ENCODE assay signal across 13 mouse cellular contexts in the genomic region with DNA sequence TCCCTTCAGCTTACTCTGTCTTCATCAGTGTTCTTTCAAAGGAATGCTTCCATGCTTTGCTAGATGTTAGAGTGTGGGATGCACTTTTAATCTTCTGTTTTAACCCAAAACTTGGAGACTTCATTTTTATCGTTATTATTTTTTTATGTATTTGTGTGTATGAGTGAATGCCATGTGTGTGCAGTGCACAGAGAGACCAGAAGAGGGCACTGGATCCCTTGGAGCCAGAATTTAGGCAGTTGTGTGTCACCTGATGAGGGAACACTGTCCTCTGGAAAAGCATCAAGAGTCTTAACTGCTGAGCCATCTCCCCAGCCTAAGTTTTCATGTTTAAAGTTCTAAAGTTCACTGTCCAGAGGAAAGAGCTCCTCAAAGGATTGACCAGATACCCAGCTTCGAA.
DNase-seq lines count a peak whose midpoint lies in the region; ATAC-seq and TF ChIP-seq lines count a peak whose summit lies in the region.
"Had no signal": no experiment of that assay in that cellular context is flagged by ENCODE, and none has a peak within 500 bp of the region (broad histone marks: within the 10 kb centered on the region; RNA-seq: fewer than 3 reads in every experiment).

No protein-coding gene starts in this region.

- 0 out of 2 replicates have a peak, but pooled peaks cover 4% of the 10 kb centered on the region for H3K4me1 ChIP-seq in kidney, embryonic 14.5 days (ENCODE audit: control insufficient read depth, insufficient read depth, low read length)
- H3K4me1 ChIP-seq in MEL (ENCODE audit: control insufficient read depth in 1 of 2, insufficient read depth in 2 of 2, low read length in 2 of 2), result no peaks in the 10 kb centered on the region
- H3K4me1 ChIP-seq: hindbrain, embryonic 15.5 days had no signal

- DNase-seq in kidney, adult 9 months, result peak; percentile 37
- DNase-seq in A20 (ENCODE audit: low read depth, low spot score) (peak; percentile 44), MEL (ENCODE audit: low read depth, low spot score) (peak; percentile 35)
- peak; percentile 51 to 56 for DNase-seq in kidney, postnatal 4 days
- no peak for DNase-seq in left cerebral cortex, postnatal 25 days (ENCODE audit: low spot score in 2 of 2)
- no peak for DNase-seq in cerebellum, adult 18-20 months
- DNase-seq in right cerebral cortex, postnatal 25 days, result no peak
- DNase-seq: gastrocnemius, postnatal 14 days; right cerebral cortex, postnatal 4 days had no signal

- H3K27me3 ChIP-seq in kidney, embryonic 14.5 days (ENCODE audit: control insufficient read depth, insufficient read depth, low read length), result no peaks in the 10 kb centered on the region
- H3K27me3 ChIP-seq in MEL (ENCODE audit: control insufficient read depth in 1 of 2, insufficient read depth in 2 of 2, low read length in 2 of 2), result no peaks in the 10 kb centered on the region
- H3K27me3 ChIP-seq: embryonic facial prominence, embryonic 13.5 days; hindbrain, embryonic 15.5 days had no signal

- H3K4me3 ChIP-seq in kidney, embryonic 14.5 days (ENCODE audit: low read length), result no peak overlapping the region
- no peak overlapping the region for H3K4me3 ChIP-seq in MEL (ENCODE audit: control insufficient read depth in 1 of 2, insufficient read depth in 1 of 2, low read depth in 2 of 2, low read length in 2 of 2)
- H3K4me3 ChIP-seq: embryonic facial prominence, embryonic 13.5 days; hindbrain, embryonic 15.5 days; myocyte had no signal

- TF ChIP-seq CTCF in MEL (IDR thresholded peaks at IDR 0.05 in 2 of 3, conservative IDR thresholded peaks at IDR 0.05 in 1 of 3; ENCODE audit: control insufficient read depth in 1 of 3, insufficient read depth in 1 of 3, low read depth in 2 of 3, low read length in 3 of 3, poor library complexity in 1 of 3, severe bottlenecking in 1 of 3), result peak; percentile 38 to 43 (median 43)

- no peaks in the 10 kb centered on the region for H3K9me3 ChIP-seq in kidney, embryonic 14.5 days (ENCODE audit: control insufficient read depth, low read length)
- no peaks in the 10 kb centered on the region for H3K9me3 ChIP-seq in MEL (replicated peaks; ENCODE audit: insufficient read depth, low read length)
- H3K9me3 ChIP-seq: embryonic facial prominence, embryonic 13.5 days; hindbrain, embryonic 15.5 days had no signal

- no peak overlapping the region for H3K9ac ChIP-seq in kidney, embryonic 14.5 days (ENCODE audit: low read depth, low read length)
- no peak overlapping the region for H3K9ac ChIP-seq in MEL (ENCODE audit: control insufficient read depth, low read depth, low read length, poor library complexity, severe bottlenecking)
- H3K9ac ChIP-seq: embryonic facial prominence, embryonic 13.5 days; hindbrain, embryonic 15.5 days had no signal

- H3K27ac ChIP-seq in kidney, embryonic 14.5 days (ENCODE audit: low read depth, low read length), result no peak overlapping the region; the same call in 1 of the 2 replicates
- H3K27ac ChIP-seq in MEL (ENCODE audit: control insufficient read depth, low read depth, low read length), result no peak overlapping the region
- H3K27ac ChIP-seq: embryonic facial prominence, embryonic 13.5 days; hindbrain, embryonic 15.5 days had no signal

- no peaks in the 10 kb centered on the region for H3K36me3 ChIP-seq in kidney, embryonic 14.5 days (ENCODE audit: control insufficient read depth, insufficient read depth, low read length)
- no peaks in the 10 kb centered on the region for H3K36me3 ChIP-seq in MEL (ENCODE audit: control insufficient read depth in 1 of 2, insufficient read depth in 2 of 2, low read length in 2 of 2)
- H3K36me3 ChIP-seq: embryonic facial prominence, embryonic 13.5 days; hindbrain, embryonic 15.5 days had no signal

- H3K79me2 ChIP-seq in MEL (ENCODE audit: control insufficient read depth, insufficient read depth, low read length, poor library complexity), result no peaks in the 10 kb centered on the region

- intact Hi-C loops in left cerebral cortex, postnatal 25 days (cut with DNase I), result no loop called here

- no peak for ATAC-seq in kidney, embryonic 14.5 days (ENCODE audit: low FRiP score, low TSS enrichment)

- TF ChIP-seq RAD21 in MEL (IDR thresholded peaks at IDR 0.05; ENCODE audit: low read depth, low read length), result peak; percentile 44

- TF ChIP-seq POLR2A in MEL (IDR thresholded peaks at IDR 0.05; ENCODE audit: control insufficient read depth in 1 of 2, insufficient read depth in 1 of 2, low read depth in 1 of 2, low read length in 2 of 2, poor library complexity in 1 of 2), result no peak

- no peak overlapping the region for H3K4me2 ChIP-seq in kidney, embryonic 14.5 days (replicated peaks; ENCODE audit: low read depth, low read length)
- H3K4me2 ChIP-seq: embryonic facial prominence, embryonic 13.5 days; hindbrain, embryonic 15.5 days had no signal

- TF ChIP-seq EP300 in MEL (IDR thresholded peaks at IDR 0.05; ENCODE audit: low read depth in 1 of 2, low read length in 2 of 2), result no peak

- WGBS in kidney, embryonic 14.5 days, result 94% methylated on average over 2 of the region's 2 CpGs

TF ChIP-seq in MEL, 35 proteins besides CTCF, POLR2A, EP300 and RAD21:
- TF ChIP-seq NELFE (IDR thresholded peaks at IDR 0.05; ENCODE audit: low read depth, low read length) (no peak), ELF1 (IDR thresholded peaks at IDR 0.05; ENCODE audit: low read depth, low read length) (no peak), MXI1 (IDR thresholded peaks at IDR 0.05; ENCODE audit: low read depth, low read length) (no peak), SMC3 (IDR thresholded peaks at IDR 0.05; ENCODE audit: low read depth, low read length) (peak; percentile 33; the same call in 1 of the 2 replicates), CHD2 (IDR thresholded peaks at IDR 0.05; ENCODE audit: low read length) (no peak), MAX (IDR thresholded peaks at IDR 0.05; ENCODE audit: low read length) (no peak), GATA1 (IDR thresholded peaks at IDR 0.05; ENCODE audit: low read depth, low read length) (no peak), POLR2AphosphoS2 (IDR thresholded peaks at IDR 0.05; ENCODE audit: low read length) (no peak)

Comparison
In these comparisons a context has a peak if more than half of its experiments do, and no peak if none do; other contexts are left out.
1. DNase-seq: peak in kidney, adult 9 months (single experiment), A20 (single experiment), MEL (single experiment) and kidney, postnatal 4 days (2 of 2); none in left cerebral cortex, postnatal 25 days (0 of 2), cerebellum, adult 18-20 months (0 of 2) and right cerebral cortex, postnatal 25 days (single experiment).